In genomic region chr11:100969744-100970556, GRCm38 (mm10) we compare ENCODE assay signal across 8 mouse cellular contexts. TPM values are rescaled to one million over a fixed set of nuclear protein-coding genes. Genes with fewer than 3 reads are reported as not detected.
A peak's percentile ranks its signal among the peaks of the same experiment; 100 is the strongest.
DNase-seq lines count a peak whose midpoint lies in the region; ATAC-seq lines count a peak whose summit lies in the region.

No protein-coding gene starts in this region.

- ATAC-seq in embryonic facial prominence, embryonic 12.5 days (ENCODE audit: insufficient number of reproducible peaks, insufficient read depth, low FRiP score, low TSS enrichment), result peak; percentile 13; the same call in 1 of the 2 replicates
- peak; percentile 40; the same call in 1 of the 2 replicates for ATAC-seq in heart, embryonic 11.5 days (replicated peaks; ENCODE audit: insufficient number of reproducible peaks, low FRiP score, low TSS enrichment)
- ATAC-seq in kidney, embryonic 14.5 days (ENCODE audit: low FRiP score, low TSS enrichment), result peak; percentile 63
- ATAC-seq in activated CD4-positive, CD25-positive, alpha-beta regulatory T cell, adult 4 months, result no peak

- H3K36me3 ChIP-seq in embryonic facial prominence, embryonic 12.5 days, result no peaks in the 10 kb centered on the region
- no peaks in the 10 kb centered on the region for H3K36me3 ChIP-seq in heart, embryonic 11.5 days (ENCODE audit: control insufficient read depth, insufficient read depth, low read length)
- H3K36me3 ChIP-seq in kidney, embryonic 14.5 days (ENCODE audit: control insufficient read depth, insufficient read depth, low read length), result no peaks in the 10 kb centered on the region

- H3K27ac ChIP-seq in embryonic facial prominence, embryonic 12.5 days, result peak overlapping the region; percentile 57; the same call in 1 of the 2 replicates
- peak overlapping the region; percentile 88 for H3K27ac ChIP-seq in heart, embryonic 11.5 days (ENCODE audit: low read depth, low read length)
- peak overlapping the region; percentile 65 for H3K27ac ChIP-seq in kidney, embryonic 14.5 days (ENCODE audit: low read depth, low read length)

- peaks cover 83% of the 10 kb centered on the region for H3K27me3 ChIP-seq in embryonic facial prominence, embryonic 12.5 days
- no peaks in the 10 kb centered on the region for H3K27me3 ChIP-seq in heart, embryonic 11.5 days (ENCODE audit: control insufficient read depth, insufficient read depth, low read length)
- peaks cover 44% of the 10 kb centered on the region for H3K27me3 ChIP-seq in kidney, embryonic 14.5 days (ENCODE audit: control insufficient read depth, insufficient read depth, low read length)

- H3K9ac ChIP-seq in embryonic facial prominence, embryonic 12.5 days, result peak overlapping the region; percentile 62
- peak overlapping the region; percentile 94 for H3K9ac ChIP-seq in heart, embryonic 11.5 days (ENCODE audit: low read depth, low read length)
- peak overlapping the region; percentile 67 for H3K9ac ChIP-seq in kidney, embryonic 14.5 days (ENCODE audit: low read depth, low read length)

- H3K9me3 ChIP-seq in embryonic facial prominence, embryonic 12.5 days, result no peaks in the 10 kb centered on the region
- H3K9me3 ChIP-seq in heart, embryonic 11.5 days (replicated peaks; ENCODE audit: control insufficient read depth, low read length), result no peaks in the 10 kb centered on the region
- H3K9me3 ChIP-seq in kidney, embryonic 14.5 days (ENCODE audit: control insufficient read depth, low read length), result no peaks in the 10 kb centered on the region

- peak; percentile 71 for DNase-seq in ovary, adult 18-20 months (ENCODE audit: low spot score)
- DNase-seq in ovary, postnatal 10 days (ENCODE audit: low spot score), result no peak
- peak; percentile 89 for DNase-seq in lung, postnatal 10 days
- peak; percentile 76 for DNase-seq in skeletal muscle tissue, adult 2 months (ENCODE audit: low read depth, low spot score)

- WGBS in embryonic facial prominence, embryonic 12.5 days, result 1% methylated on average over 65 of the region's 65 CpGs
- WGBS in heart, embryonic 11.5 days (ENCODE audit: insufficient replicate concordance), result under 1% methylated on average over 65 of the region's 65 CpGs
- under 1% methylated on average over 65 of the region's 65 CpGs for WGBS in kidney, embryonic 14.5 days

- peak overlapping the region; percentile 57 for H3K4me3 ChIP-seq in embryonic facial prominence, embryonic 12.5 days
- H3K4me3 ChIP-seq in heart, embryonic 11.5 days (ENCODE audit: low read depth, low read length), result peak overlapping the region; percentile 85
- H3K4me3 ChIP-seq in kidney, embryonic 14.5 days (ENCODE audit: low read length), result peak overlapping the region; percentile 49

- H3K4me1 ChIP-seq in embryonic facial prominence, embryonic 12.5 days, result peaks cover 25% of the 10 kb centered on the region
- H3K4me1 ChIP-seq in heart, embryonic 11.5 days (ENCODE audit: control insufficient read depth, insufficient read depth, low read length), result peaks cover 41% of the 10 kb centered on the region
- H3K4me1 ChIP-seq in kidney, embryonic 14.5 days (ENCODE audit: control insufficient read depth, insufficient read depth, low read length), result no peaks in the 10 kb centered on the region

- peak overlapping the region; percentile 68 for H3K4me2 ChIP-seq in embryonic facial prominence, embryonic 12.5 days (replicated peaks)
- H3K4me2 ChIP-seq in heart, embryonic 11.5 days, result peak overlapping the region; percentile 73
- H3K4me2 ChIP-seq in kidney, embryonic 14.5 days (replicated peaks; ENCODE audit: low read depth, low read length), result peak overlapping the region; percentile 51

RNA-seq across cellular contexts. Expression of gene Cavin1, which starts 0.7 kb away (rescaled TPM):
- polyA plus RNA-seq in embryonic facial prominence, embryonic 12.5 days (2016; fragmentation: Nextera tagmentation; extraction: Ambion mirVana), result 68.4 and 69.6 TPM in 2 replicates
- 113 and 175 TPM in 2 replicates for polyA plus RNA-seq in heart, embryonic 11.5 days (2014; fragmentation: Nextera tagmentation; extraction: Ambion mirVana)
- 40.7 and 45.1 TPM in 2 replicates for polyA plus RNA-seq in kidney, embryonic 14.5 days (2014; fragmentation: Nextera tagmentation; extraction: Ambion mirVana)
- under 1 TPM; 0.12 to 0.13 TPM for polyA plus RNA-seq in activated CD4-positive, CD25-positive, alpha-beta regulatory T cell, adult 4 months (2017; shearing (Covaris generic))

RNA-seq across cellular contexts. Expression of gene Stat3, which starts 30.6 kb away (rescaled TPM):
- 38.4 and 39.4 TPM in 2 replicates for polyA plus RNA-seq in embryonic facial prominence, embryonic 12.5 days (2016; fragmentation: Nextera tagmentation; extraction: Ambion mirVana)
- 45.0 and 49.0 TPM in 2 replicates for polyA plus RNA-seq in heart, embryonic 11.5 days (2014; fragmentation: Nextera tagmentation; extraction: Ambion mirVana)
- 25.3 and 40.0 TPM in 2 replicates for polyA plus RNA-seq in kidney, embryonic 14.5 days (2014; fragmentation: Nextera tagmentation; extraction: Ambion mirVana)
- polyA plus RNA-seq in activated CD4-positive, CD25-positive, alpha-beta regulatory T cell, adult 4 months (2017; shearing (Covaris generic)), result 10 to 100 TPM; 71.0 to 82.0 TPM

RNA-seq across cellular contexts. Expression of gene Atp6v0a1, which starts 39.3 kb away (rescaled TPM):
- 32.8 and 33.7 TPM in 2 replicates for polyA plus RNA-seq in embryonic facial prominence, embryonic 12.5 days (2016; fragmentation: Nextera tagmentation; extraction: Ambion mirVana)
- polyA plus RNA-seq in heart, embryonic 11.5 days (2014; fragmentation: Nextera tagmentation; extraction: Ambion mirVana), result 57.1 and 62.2 TPM in 2 replicates
- polyA plus RNA-seq in kidney, embryonic 14.5 days (2014; fragmentation: Nextera tagmentation; extraction: Ambion mirVana), result 29.2 and 38.8 TPM in 2 replicates
- 1 to 10 TPM; 4.3 to 4.7 TPM for polyA plus RNA-seq in activated CD4-positive, CD25-positive, alpha-beta regulatory T cell, adult 4 months (2017; shearing (Covaris generic))

Comparison
In these comparisons a context has a peak if more than half of its experiments do, and no peak if none do; other contexts are left out.
1. RNA of gene Cavin1, which starts 0.7 kb away (polyA plus RNA-seq): 113 to 175 TPM in heart, embryonic 11.5 days, 68.4 to 69.6 TPM in embryonic facial prominence, embryonic 12.5 days and 40.7 to 45.1 TPM in kidney, embryonic 14.5 days; 0.12 to 0.13 TPM in activated CD4-positive, CD25-positive, alpha-beta regulatory T cell, adult 4 months; every median in the first group is over 10 times any median in the second.
2. Peak in every context shown above with its lines, with median percentiles within 50 percentile points of each other: H3K27ac ChIP-seq, H3K4me2 ChIP-seq, H3K4me3 ChIP-seq and H3K9ac ChIP-seq.